Mouse (Mus musculus): Measurements from ENCODE around the gene Dcps. TPM values are rescaled to one million over a fixed set of nuclear protein-coding genes. Genes with fewer than 3 reads are reported as not detected.

The Dcps gene
- polyA plus RNA-seq, 1 experiment from 2014 or later, result 50.0 TPM

Other genes starting within 250 kb of the Dcps start
- gene St3gal4, start 56.8 kb downstream of the Dcps start, polyA plus RNA-seq (2015; fragmentation: Nextera tagmentation; extraction: Ambion mirVana), result 24.2 and 24.7 TPM in 2 replicates
- 52.7 and 53.6 TPM in 2 replicates for gene Srpr, start 24.1 kb upstream of the Dcps start, polyA plus RNA-seq (2015; fragmentation: Nextera tagmentation; extraction: Ambion mirVana)
- gene Tirap, start 24.2 kb upstream of the Dcps start, polyA plus RNA-seq (2015; fragmentation: Nextera tagmentation; extraction: Ambion mirVana), result 9.0 and 9.1 TPM in 2 replicates
- 21.3 and 22.1 TPM in 2 replicates for gene Foxred1, start 35.0 kb upstream of the Dcps start, polyA plus RNA-seq (2015; fragmentation: Nextera tagmentation; extraction: Ambion mirVana)
- gene Fam118b, start 91.7 kb upstream of the Dcps start, polyA plus RNA-seq (2015; fragmentation: Nextera tagmentation; extraction: Ambion mirVana), result 11.4 and 11.8 TPM in 2 replicates
- 11.5 and 11.7 TPM in 2 replicates for gene Rpusd4, start 91.8 kb upstream of the Dcps start, polyA plus RNA-seq (2015; fragmentation: Nextera tagmentation; extraction: Ambion mirVana)
- gene Cdon, start 245.1 kb upstream of the Dcps start, polyA plus RNA-seq (2015; fragmentation: Nextera tagmentation; extraction: Ambion mirVana), result 0.28 and 0.51 TPM in 2 replicates